Mouse (Mus musculus) G1E (cell line): ENCODE data around the gene Susd2.

Experiments used
- CTCF ChIP-seq: IDR thresholded peaks from 2 replicates; pipeline ENCODE4 v1.5.1; 2012; ENCODE audit warnings: low read depth, low read length, inconsistent platforms, mixed read lengths
- GATA1 ChIP-seq: IDR thresholded peaks from 2 replicates; pipeline ENCODE4 v1.6.1; 2012; ENCODE audit warnings: borderline replicate concordance, low read length, inconsistent platforms, mixed read lengths

GRCm38 (mm10) chr10:75664673-75665270 is 21.0 kb upstream of the Susd2 start:
- TF ChIP-seq CTCF: no peak
- no peak for TF ChIP-seq GATA1
